Mouse (Mus musculus) liver, adult 2 months (tissue): ENCODE measurements at regions not wholly inside any gene's neighbourhood (a gene's known extent, or its start where the extent isn't known, plus 50 kb on each side); places are given as distances from the start of the nearest gene placed in this dataset.

Experiments
- DNase-seq: peaks from one replicate; pipeline ENCODE4 v3.0.0-alpha.2; 2011; ENCODE audit warnings: low read depth, low spot score; ENCODE audit errors: extremely low read depth
- H3K27ac ChIP-seq: fragments of 200-500 bp; replicated peaks from 2 replicates; pipeline ENCODE4 v1.5.1; 2012; ENCODE audit warnings: low read depth, mild to moderate bottlenecking, control low read depth, inconsistent platforms, low read length; ENCODE audit not compliant: insufficient read depth
- H3K27me3 ChIP-seq: fragments of 200-500 bp; 2 replicates; pipeline ENCODE4 v1.6.1; 2012; ENCODE audit warnings: mild to moderate bottlenecking, moderate library complexity, low read length, inconsistent platforms; ENCODE audit not compliant: control insufficient read depth, insufficient read depth
- H3K36me3 ChIP-seq: fragments of 200-500 bp; 2 replicates; pipeline ENCODE4 v1.6.1; 2012; ENCODE audit warnings: low read length, inconsistent platforms; ENCODE audit not compliant: control insufficient read depth, insufficient read depth
- H3K4me1 ChIP-seq: fragments of 200-500 bp; 2 replicates; pipeline ENCODE4 v1.6.1; 2011; ENCODE audit warnings: low read length; ENCODE audit not compliant: control insufficient read depth, insufficient read depth
- H3K4me3 ChIP-seq: fragments of 200-500 bp; 2 replicates; pipeline ENCODE4 v1.5.1; 2011; ENCODE audit warnings: low read depth, mild to moderate bottlenecking, control low read depth, low read length, moderate library complexity; ENCODE audit not compliant: insufficient read depth
- H3K79me2 ChIP-seq: fragments of 200-500 bp; 2 replicates; pipeline ENCODE4 v1.6.1; 2012; ENCODE audit warnings: inconsistent platforms, mild to moderate bottlenecking, low read length, moderate library complexity; ENCODE audit not compliant: control insufficient read depth, insufficient read depth
- H3K9ac ChIP-seq: fragments of 200-500 bp; 2 replicates; pipeline ENCODE4 v1.6.1; 2012; ENCODE audit warnings: low read depth, mild to moderate bottlenecking, control low read depth, inconsistent platforms, low read length
- CTCF ChIP-seq: fragments of 200-500 bp; IDR thresholded peaks from 2 replicates; pipeline ENCODE4 v1.5.1; 2011; ENCODE audit warnings: low read depth, low read length, control low read depth
- POLR2A ChIP-seq: fragments of 200-500 bp; IDR thresholded peaks from 2 replicates; pipeline ENCODE4 v1.6.1; 2011; ENCODE audit warnings: low read length, control low read depth; ENCODE audit not compliant: insufficient read depth; ENCODE audit errors: extremely low read depth
- WGBS: fragments of 180-500 bp; shearing (Covaris S2); methylation state at CpG from one replicate; pipeline ENCODE4 v1.1.7; 2018; 5-methylcytosine and 5-hydroxymethylcytosine counted together

DNA sequence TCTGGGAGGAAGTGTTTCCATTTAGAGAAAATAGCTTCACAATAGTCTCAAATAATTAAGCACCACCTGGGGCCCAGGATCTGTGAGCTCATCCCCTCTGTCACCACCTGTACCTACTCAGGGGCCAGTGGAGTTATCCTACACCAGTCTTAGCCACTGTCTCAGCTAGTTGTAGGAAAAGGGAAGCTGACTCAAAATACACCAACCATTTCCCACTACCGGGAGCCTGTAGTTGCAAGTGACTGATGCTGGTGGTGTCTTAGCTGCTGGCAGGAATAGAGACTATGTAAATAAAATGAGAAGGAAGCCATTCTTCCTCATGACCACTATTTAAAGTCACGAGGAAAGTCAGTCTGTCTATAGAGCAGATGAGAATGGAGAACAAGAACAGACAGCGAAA is 105.3 kb downstream of the Wscd1 start:
- 79% methylated on average over 3 of the region's 3 CpGs for WGBS
- Histone ChIP-seq H3K27ac (no peak overlapping the region), H3K4me1 (no peaks in the 10 kb centered on the region), H3K79me2 (no peaks in the 10 kb centered on the region), H3K4me3 (no peak overlapping the region), H3K9ac (no peak overlapping the region), H3K27me3 (no peaks in the 10 kb centered on the region), H3K36me3 (no peaks in the 10 kb centered on the region)
- peak; percentile 34 for DNase-seq
- TF ChIP-seq CTCF (no peak), POLR2A (no peak)

DNA sequence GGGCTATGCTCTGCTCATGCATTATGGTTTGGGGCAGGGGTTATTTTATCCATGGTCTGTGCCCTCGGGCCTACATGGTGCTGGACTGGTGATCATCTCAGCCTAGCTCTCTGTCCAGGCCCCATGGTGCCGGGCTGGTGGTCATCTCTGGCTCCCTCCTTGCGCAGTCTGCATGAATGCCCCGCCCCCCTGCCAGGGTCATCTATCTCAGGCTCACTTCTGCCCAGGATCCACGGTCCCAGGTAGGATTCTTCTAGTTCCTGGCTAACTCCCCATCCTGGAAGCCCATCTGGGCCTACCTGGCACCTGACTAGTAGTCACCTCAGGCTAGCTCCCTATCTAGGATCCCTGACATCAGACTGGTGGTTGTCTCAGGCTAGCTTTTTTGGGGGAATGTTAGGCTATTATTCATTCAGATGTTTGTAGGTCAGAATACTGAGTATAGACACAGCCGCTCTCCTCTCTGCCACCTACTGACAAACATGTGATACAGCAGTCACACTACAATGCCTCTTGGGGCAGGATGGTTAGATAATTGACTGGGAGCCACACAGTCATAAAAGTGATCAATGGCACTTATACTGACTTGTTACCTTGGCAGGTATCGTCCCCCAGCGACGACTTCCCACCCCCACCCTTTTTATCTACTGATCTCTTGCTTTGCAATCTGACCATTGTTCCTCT is 98.1 kb downstream of the Wscd1 start:
- Histone ChIP-seq H3K4me1 (no peaks in the 10 kb centered on the region), H3K4me3 (no peak overlapping the region), H3K27ac (no peak overlapping the region), H3K36me3 (no peaks in the 10 kb centered on the region), H3K9ac (no peak overlapping the region), H3K79me2 (no peaks in the 10 kb centered on the region), H3K27me3 (no peaks in the 10 kb centered on the region)
- TF ChIP-seq POLR2A (no peak), CTCF (peak; percentile 34; the same call in 1 of the 2 replicates)
- WGBS = 52% methylated on average over 9 of the region's 9 CpGs
- DNase-seq = no peak

DNA sequence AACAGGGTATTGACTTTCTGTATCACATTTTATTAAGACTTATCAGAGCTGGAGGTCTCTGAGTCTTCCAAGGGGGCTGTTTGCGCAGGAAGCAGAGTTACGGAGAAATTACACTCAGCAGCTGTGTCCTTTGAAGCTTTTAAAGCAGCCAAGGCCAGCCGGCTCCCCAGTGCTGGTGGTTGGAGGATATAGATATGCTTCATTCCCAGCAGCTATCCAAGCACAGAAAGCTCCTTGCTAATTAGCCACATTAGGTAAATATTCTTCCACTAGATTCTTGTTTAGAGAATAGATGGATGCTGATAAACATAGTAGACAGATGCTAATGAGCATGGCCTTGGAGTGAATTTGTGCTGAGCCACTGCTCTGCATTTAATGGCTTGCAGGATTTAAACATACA is 96.8 kb downstream of the Wscd1 start:
- no peak for TF ChIP-seq POLR2A
- no peak for TF ChIP-seq CTCF
- H3K4me1 ChIP-seq = no peaks in the 10 kb centered on the region
- H3K27ac ChIP-seq = no peak overlapping the region
- H3K4me3 ChIP-seq = no peak overlapping the region
- WGBS = 72% methylated on average over 3 of the region's 3 CpGs
- no peak overlapping the region for H3K9ac ChIP-seq
- no peak for DNase-seq
- H3K36me3 ChIP-seq = no peaks in the 10 kb centered on the region
- H3K79me2 ChIP-seq = no peaks in the 10 kb centered on the region
- no peaks in the 10 kb centered on the region for H3K27me3 ChIP-seq

DNA sequence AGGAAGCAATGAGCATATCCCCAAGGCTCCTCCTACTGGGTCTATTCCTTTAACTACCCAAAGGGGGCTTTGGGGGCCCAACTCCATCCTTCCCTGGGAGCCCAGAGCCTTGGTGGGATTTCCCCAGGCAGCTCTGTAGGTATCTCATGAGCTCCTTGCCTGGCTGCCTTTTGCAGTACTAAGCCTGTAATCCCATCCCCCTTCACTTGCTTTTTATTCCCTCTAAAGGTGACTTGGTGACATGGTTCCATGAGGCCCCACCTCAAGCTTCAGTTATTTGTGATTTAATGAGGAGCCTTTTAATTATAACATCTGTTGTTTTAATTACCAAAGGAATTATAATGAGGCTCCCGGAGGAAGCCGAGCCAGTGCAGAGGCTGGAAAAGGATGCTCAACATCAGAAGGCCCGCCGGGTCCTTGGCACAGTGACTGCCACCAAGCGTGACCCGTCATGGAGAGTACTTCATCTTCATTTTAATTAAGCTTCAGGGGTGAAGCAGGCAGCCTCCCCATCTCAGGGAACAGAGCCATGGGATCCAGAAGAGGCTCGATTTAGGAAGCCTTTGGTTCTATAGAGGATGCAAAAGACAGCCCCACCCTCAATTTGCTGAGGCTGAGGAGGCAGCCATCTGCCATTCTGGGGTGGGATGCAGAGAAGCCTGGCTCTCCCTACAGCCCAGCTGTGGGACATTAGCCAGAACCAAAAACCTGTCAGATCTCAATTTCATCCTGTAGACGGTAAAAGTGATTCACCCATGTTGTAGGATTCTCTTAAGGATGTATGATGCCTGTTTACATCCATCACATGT is 91.1 kb downstream of the Wscd1 start:
- Histone ChIP-seq H3K79me2 (no peaks in the 10 kb centered on the region), H3K4me3 (no peak overlapping the region), H3K27me3 (no peaks in the 10 kb centered on the region), H3K27ac (no peak overlapping the region), H3K36me3 (no peaks in the 10 kb centered on the region), H3K9ac (no peak overlapping the region), H3K4me1 (no peaks in the 10 kb centered on the region)
- no peak for DNase-seq
- 79% methylated on average over 8 of the region's 8 CpGs for WGBS
- TF ChIP-seq CTCF = no peak
- TF ChIP-seq POLR2A = no peak
